Mouse (Mus musculus): ENCODE results near the gene Capn9.
A peak's percentile ranks its signal among the peaks of the same experiment; 100 is the strongest.

The Capn9 gene

DNA sequence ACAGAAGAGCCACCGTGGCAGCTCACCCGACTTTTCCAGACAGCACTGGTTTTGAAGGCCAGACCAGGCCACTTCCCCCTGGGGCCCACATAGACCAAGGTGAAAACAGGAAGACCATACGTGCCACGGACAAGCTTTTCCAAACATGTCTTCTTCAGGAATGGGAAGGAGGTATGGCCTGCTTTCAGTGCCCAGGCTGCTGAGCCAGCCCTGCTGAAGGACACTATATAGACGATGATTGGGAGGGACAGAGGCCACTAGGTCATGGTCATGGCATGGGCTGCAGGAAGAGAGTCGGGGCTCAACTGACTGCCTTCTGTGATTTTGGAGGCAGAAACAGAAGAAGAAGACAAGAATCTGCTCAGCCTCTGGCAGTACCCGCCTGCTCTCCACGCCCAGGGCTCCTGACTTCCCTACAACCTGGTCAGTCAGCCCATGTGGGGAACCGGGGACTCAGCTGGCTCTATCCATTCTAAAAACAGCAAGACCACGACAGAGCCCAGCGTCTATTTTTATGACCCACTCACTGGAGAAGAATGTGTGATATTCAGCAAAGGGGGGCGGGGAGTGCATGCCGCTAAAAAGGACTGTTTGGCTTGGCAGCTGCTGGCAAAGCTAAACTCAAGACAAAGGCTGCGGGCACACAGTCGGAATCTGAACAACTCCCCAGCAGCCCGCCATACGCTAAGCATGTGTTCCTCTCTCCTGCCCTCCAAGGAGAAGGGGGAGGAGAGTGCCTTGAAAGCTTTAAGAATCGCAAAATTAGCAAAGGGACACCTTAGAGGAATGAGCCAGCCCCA, 67.8 kb downstream of the Capn9 start:
- DNase-seq: peak in 1 of 2 experiments; percentile 45

DNA sequence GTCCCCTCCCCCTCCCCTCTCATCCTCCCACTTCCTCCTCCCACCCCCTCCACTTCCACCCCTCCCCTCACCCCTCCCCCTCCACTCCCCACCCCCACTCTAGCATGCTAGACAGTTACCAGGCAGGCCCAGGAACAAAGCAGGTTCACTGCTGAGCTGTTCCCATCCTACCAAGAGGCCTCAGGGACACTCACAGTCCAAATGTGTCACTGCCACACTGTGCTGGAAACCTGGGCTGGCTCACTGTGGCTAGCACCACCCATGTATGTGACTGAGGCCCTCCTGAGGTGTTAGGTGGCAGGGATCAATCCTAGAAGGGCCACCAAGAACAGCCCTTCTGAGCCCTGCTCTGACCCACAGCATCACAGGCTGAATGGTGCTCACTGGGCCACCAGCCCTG, 72.4 kb downstream of the Capn9 start:
- no peak for DNase-seq

DNA sequence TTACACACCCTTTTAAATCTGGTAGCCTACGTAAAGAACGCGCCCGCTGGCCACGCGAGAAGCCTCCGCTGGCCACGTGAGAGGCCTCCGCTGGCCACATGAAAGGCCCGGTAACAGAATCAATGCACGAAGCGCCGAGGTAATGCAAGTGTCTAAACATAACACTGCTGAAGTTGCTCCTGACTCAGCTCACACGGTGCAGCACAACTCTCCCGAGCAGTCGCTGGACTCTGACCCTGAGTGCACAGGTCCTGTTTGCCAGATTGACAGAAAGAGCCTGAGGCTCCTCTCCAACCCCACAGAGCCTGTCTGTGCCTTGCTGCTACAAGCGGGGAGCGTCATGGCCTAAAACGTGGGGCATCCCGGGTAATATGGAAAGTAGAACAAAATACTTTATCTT, 75.9 kb downstream of the Capn9 start:
- DNase-seq: no peak

DNA sequence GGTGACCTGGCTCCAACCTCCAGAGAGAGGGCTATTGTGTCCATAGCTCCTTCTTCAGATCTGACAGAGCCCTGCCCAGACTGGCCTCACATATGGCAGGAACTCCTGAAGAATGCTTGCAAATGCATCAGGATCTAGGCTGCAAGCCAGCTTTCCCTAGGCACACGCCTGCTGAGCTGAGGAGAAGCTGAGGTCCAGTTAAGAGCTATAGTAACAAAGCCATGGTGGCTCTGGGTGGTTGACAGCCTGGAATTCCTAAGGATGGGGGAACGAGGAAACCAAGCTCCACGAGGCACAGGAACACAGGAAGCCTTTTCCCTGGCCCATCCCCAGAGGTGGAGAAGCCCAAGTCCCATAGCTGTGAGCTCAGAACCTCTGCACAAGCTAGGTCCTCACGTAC, 76.6 kb downstream of the Capn9 start:
- DNase-seq: peak; percentile 65 to 75

DNA sequence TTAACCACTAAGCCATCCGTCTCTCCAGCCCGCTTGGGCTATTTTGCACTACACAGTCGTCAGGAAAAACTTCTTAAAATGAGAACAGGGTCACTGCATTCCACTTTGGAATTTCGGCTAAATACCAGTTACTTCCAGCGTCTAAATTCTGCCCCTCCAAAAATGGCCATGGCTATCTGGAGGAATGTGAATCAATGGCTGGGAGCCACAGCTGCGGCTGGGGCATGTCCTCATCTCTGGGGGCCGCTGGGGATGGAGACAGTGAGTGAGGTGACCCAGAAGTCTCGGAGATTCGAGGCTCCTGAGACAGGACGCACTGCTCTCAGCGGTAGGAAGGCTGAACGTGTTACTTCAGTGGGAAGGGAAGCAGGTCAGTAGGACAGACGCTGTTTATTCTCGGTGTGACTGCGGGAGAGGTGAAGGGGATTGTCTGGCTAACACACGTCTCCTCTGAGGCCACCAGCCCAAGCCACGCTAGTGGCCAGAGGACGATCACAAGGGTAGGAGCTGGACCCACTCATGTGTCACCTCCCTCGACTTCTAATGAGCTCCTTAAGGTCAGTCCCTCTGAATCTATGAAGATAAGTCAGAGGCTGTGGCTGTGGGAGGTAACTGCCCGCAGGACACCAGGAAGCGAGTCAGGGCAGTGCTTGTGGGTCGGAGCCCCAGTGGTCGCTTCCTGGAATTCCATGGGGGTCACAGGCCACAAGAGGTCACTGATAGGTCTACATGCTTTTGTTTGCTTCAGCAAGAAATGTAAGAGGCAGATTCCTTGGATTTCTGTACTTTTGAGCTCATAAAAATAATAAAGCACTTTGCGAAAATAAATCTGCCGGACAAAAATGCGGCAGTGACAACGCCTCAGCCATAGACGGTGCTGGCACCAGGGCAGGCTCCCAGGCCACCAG, 77.9 kb downstream of the Capn9 start:
- DNase-seq: no peak

DNA sequence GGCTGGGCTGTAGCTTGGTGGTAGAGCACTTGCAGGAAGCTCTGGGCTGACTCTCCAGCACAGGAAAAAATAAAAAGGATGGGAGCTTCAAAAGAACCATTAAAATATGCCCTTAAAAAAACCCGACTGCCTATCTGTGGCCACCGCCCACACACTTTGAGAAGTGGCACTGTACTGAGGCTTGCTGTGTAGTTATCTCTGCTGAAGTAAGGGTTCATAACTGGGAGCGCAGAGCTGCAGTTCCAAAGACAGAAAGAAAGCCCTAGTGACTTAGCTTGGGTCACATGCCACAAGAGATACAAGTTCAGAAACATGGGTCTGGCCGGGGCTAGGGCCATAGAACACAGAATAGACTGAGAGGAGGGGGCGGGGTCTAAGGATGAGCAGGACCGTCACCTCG, 82.0 kb downstream of the Capn9 start:
- DNase-seq: no peak

DNA sequence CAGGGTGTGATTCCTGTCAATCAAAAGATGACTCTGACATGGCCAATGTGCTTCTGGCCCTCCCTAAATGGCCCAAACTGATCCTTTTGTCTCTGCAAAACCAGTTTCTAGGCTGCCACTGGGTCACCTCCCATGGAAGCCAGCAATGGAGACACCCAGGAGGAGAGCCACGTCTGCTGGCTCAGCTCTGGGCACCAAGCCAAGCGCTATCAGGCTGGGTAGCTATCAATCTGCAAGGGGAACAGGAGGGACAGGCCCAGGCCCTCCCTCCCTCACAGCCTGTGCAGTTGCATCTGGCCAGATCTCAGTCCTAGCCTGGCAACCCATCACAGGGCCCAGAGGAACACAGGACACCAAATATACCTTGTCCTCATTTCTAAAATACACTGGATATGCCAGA, 82.5 kb downstream of the Capn9 start:
- DNase-seq: peak; percentile 55 to 70

DNA sequence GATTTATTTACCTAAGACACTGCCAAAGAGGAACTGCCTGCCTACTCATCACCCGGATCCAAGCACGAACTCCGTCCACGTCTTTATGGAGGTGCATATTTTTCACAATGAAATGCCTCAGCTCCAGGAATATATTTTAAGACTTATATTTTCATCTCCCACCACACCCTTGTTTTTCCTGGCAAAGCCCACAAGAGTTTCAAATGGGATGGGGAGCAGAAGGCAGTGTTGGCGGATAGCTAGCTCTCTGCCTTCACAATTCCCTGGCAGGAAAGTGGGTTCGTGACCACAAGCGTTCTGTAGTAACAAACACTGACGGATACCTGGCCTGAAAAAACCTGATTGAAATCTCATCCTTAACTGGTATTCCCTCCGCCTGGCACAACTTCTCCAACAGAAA, 85.9 kb downstream of the Capn9 start:
- no peak for DNase-seq

DNA sequence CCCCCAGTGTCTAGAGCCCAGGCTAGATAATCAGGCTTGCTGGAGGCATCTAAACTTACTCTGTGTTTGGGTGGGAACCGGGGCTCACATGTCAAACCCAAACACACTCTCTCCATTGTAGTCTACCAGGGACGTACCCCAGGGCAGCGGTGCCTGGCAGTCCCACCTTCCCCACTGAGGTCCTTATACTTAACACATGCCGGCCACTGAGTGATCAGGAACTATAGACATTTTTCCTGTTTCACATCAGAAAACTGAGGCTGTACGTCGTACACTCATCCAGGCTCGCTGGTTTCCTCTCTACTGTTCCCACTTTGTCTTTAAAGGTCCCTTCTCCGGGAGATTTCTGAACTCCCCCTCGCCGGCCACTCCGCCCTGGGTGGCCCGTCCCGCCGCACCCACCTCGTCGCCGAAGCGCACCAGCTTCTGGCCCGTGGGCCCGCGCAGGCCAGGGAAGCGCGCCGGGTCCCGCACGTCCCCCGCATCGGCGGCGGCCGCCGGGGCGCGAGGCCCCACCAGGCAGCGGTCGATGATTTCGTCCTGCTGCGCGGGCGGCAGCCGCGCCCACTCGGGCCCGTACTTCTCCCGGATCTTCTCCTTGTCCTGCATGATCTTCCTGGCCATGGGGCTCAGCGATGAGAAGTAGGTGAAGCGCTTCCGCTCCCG, 86.7 kb downstream of the Capn9 start:
- DNase-seq: no peak

DNA sequence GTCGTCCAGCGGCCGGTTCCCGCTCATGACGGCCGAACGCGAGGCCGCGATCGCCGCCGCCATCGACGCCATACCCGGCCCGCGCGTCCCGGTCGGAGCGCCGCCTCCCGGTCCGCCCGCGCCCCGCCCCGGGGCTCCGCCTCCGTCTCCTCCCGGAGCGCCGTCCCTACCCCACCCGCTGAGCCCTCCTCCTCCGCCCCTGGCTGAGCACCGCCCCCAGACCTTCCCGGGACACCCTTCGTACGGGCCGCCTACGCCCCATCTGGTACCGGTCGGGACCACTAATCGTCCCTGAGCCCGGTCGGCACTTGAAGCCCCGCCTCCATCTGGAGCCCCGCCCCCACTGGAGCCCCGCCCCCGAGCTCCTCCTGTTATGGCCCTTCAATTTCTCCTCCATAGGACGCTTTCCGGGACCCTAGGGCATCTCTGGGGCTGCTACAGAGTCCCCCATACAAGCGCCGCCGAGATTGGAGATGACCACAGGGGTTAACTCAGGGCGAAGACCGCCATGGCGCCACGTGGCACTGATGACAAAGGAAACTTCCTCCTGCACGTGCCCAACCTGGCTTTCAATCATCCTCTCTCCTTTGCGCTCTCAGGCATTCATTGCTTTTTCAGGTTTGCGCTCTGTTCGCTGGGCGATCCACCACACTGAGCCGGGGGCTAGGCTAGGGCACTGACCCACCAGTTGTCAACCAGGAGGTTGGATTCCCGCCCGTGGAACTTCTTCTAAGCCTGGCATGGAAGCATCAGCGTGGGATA, 87.4 kb downstream of the Capn9 start, which contains the start of gene 2310022B05Rik:
Gene 2310022B05Rik, minus strand, starts transcription at position 258 of the 762 bp plus-strand sequence.
- DNase-seq: peak; percentile 80 to 87

DNA sequence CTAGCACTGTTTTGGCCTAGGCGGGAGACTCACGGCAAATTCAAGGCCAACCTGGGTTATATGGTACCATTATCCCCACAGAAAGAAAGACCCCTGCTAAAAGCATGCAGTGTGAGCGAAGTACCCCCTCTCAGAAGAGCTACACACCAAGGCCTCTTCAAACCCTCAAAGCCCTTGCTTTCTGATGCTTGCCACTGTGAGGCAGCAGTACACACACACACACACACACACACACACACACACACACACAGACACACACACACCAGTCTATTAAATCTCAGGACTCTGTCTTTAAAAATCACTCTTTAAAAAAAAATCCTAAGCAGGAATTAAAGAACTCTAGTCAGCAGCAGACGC, 87.9 kb downstream of the Capn9 start:
- no peak for DNase-seq

DNA sequence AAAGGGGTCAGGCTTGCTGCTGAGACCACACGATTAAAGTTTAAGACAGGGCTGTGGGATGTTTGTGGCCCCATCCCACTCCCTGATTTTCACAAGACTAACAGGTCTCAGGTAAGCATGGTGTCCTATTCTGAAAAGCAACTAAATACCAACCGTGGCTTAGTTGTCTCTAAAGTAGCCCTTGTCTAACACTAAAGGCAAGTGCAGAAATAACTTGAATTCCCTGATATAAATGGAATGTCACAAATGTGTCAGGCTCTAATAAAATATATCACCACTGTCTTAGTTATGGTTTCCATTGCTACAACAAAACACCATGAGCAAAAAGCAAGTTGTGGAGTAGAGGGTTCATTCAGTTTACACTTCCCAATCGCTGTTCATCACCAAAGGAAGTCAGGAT, 88.5 kb downstream of the Capn9 start:
- DNase-seq: no peak

All from cerebellum, postnatal 25 days (tissue).